Mouse (Mus musculus): ENCODE data around the gene Gpr180. TPM values are rescaled to one million over a fixed set of nuclear protein-coding genes. Genes with fewer than 3 reads are reported as not detected.
A peak's percentile ranks its signal among the peaks of the same experiment; 100 is the strongest.
"Not testable (repeated sequence)": the region's sequence is repeated elsewhere in the genome, so short reads cannot be mapped to it uniquely, and the experiment has no call there.

Gene Gpr180
- polyA plus RNA-seq, 1 experiment from 2014 or later, result 60.8 TPM

DNA sequence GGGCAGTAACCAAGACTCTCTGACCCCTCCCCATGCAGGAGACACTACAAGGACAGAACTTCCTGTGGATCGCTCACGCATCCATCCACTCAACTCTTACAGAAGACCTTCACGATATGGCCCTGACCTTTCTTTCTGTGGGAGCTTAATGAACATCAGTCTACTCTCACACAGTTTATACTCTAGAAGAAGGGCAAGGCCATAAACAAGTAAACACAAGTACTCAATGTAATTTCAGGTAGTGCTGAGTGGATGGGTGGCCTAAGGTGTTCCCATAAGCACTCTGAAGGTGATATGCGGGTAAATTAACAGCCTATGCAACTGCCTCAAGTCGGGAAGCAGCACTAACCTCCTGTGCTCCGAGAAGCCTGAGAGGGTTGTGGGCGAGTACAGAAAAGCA is 5.5 kb upstream of the Gpr180 start:
- peaks cover 14% of the 10 kb centered on the region for H3K4me1 ChIP-seq
- H3K4me2 ChIP-seq, result peak overlapping the region; percentile 74
- H3K9me3 ChIP-seq, result no peaks in the 10 kb centered on the region
- H3K27ac ChIP-seq, result no peak overlapping the region
- 68% methylated on average over 7 of the region's 7 CpGs for WGBS
- H3K36me3 ChIP-seq, result peaks cover 27% of the 10 kb centered on the region
- H3K27me3 ChIP-seq, result no peaks in the 10 kb centered on the region; the same call in 1 of the 2 replicates
- H3K4me3 ChIP-seq, result peak overlapping the region; percentile 74
- no peak for ATAC-seq (ENCODE audit: borderline replicate concordance, extremely low read depth, low FRiP score, low TSS enrichment)
- peak overlapping the region; percentile 65 for H3K9ac ChIP-seq

DNA sequence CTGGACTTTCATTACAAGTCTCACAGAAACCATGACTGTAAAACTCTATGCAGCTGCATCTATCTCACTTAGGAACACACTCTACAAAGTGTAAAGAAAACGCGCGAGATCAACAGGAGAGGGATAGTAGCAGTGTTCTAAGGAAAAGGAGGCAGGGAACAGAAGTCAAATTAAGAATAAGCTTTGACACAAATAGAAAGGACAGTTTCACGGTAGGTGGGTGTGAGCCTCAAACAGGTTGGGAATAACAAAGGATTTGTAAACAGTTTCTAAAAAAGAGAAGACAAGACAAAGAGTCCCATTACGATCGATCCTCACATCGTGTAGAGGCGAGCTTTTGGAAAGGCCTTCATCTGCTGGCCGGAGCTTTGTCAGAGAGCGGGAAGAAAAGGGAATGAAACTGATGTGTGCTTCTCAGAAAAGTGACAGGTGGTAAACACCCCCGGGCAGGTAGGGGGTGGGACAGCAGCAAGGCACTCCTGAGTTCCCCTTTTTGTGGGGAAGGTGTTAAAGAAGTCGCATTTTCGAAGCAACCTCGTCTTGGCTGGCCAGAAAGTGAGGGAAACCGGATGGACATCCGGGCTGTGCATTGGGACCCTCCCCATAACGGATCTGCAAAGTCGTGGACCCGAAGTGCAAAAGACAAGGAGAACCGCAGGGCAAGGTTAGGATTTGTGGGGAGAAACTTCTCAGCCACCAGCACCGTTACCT is 4.9 kb upstream of the Gpr180 start:
- Histone ChIP-seq H3K9me3 (no peaks in the 10 kb centered on the region), H3K27ac (no peak overlapping the region), H3K9ac (peak overlapping the region; percentile 65), H3K27me3 (no peaks in the 10 kb centered on the region; the same call in 1 of the 2 replicates), H3K4me2 (peak overlapping the region; percentile 74), H3K4me3 (peak overlapping the region; percentile 74), H3K36me3 (peaks cover 21% of the 10 kb centered on the region), H3K4me1 (peaks cover 14% of the 10 kb centered on the region)
- ATAC-seq (ENCODE audit: borderline replicate concordance, extremely low read depth, low FRiP score, low TSS enrichment), result peak; percentile 3
- WGBS, result 10% methylated on average over 21 of the region's 21 CpGs

DNA sequence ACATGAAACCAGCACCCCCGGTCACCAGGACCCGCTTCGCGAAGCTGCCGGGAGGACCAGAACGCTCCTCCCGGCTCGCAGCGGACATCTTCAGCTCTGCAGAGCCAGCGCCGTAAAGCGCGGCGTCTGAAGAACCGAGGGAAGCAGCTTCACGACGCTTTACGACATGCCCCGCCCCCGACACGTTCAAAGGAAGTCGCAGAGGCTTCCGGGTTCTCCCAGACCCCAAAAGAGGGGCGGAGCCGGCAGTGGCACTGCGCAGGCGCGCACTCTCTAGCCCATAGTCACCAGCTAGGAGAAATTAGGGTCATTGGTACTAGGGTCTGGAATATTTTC is 4.3 kb upstream of the Gpr180 start, which contains the start of gene Tgds:
Gene Tgds, minus strand, starts transcription at position 114 of the 336 bp plus-strand sequence.
- under 1% methylated on average over 28 of the region's 28 CpGs for WGBS
- Histone ChIP-seq H3K4me2 (peak within 1 kb of the TSS; percentile 74), H3K36me3 (peaks cover 16% of the 10 kb centered on the region; the same call in 1 of the 2 replicates), H3K4me1 (peaks cover 14% of the 10 kb centered on the region), H3K27me3 (no peaks in the 10 kb centered on the region; the same call in 1 of the 2 replicates), H3K27ac (no peak within 1 kb of the TSS), H3K4me3 (peak within 1 kb of the TSS; percentile 74), H3K9me3 (no peaks in the 10 kb centered on the region), H3K9ac (peak within 1 kb of the TSS; percentile 65)
- ATAC-seq (ENCODE audit: borderline replicate concordance, extremely low read depth, low FRiP score, low TSS enrichment), result peak; percentile 76

DNA sequence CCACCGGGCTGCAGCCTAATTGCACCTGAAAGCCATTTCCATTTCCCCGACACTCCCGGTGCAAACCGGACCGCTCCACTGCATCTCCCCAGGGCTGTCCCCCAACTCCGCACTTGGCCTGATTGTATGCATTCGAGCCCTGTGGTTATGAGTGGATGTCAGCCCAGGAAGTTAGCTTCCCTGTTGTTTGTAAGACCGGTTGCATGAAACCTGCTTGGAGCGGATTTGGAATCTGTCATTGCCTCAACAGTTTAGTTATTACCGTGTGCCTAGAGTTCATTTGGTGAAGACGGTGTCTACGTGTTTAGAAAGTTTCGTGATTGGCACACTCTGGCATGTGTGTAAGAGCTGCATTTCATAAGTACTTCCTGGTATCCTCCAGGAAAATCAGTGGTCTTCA is 529 bp downstream of the Gpr180 start:
- ATAC-seq (ENCODE audit: borderline replicate concordance, extremely low read depth, low FRiP score, low TSS enrichment), result peak; percentile 8; the same call in 1 of the 2 replicates
- WGBS, result under 1% methylated on average over 13 of the region's 13 CpGs
- no peaks in the 10 kb centered on the region for H3K9me3 ChIP-seq

DNA sequence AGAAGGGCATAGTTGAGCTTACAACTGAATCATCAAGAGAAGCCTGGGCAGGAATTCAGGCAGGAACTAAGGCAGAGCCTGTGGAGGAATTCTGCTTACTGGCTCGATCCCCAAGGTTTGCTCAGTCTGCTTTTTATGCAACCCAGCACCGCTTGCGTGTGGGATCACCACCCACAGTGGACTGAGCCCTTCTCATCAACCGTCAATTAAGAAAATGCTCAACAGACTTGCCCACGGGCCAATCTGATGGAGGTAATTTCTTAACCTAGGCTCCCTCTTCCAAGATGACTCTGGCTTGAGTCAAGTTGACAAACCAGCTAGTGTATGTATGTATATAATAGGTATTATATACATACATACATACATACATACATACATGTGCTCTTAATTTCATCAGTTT is 5.3 kb downstream of the Gpr180 start:
- peaks cover 36% of the 10 kb centered on the region for H3K36me3 ChIP-seq
- ATAC-seq (ENCODE audit: borderline replicate concordance, extremely low read depth, low FRiP score, low TSS enrichment), result no peak
- no peaks in the 10 kb centered on the region for H3K27me3 ChIP-seq
- peaks cover 9% of the 10 kb centered on the region for H3K4me1 ChIP-seq
- H3K9me3 ChIP-seq, result no peaks in the 10 kb centered on the region
- H3K4me3 ChIP-seq, result no peak overlapping the region
- no peak overlapping the region for H3K9ac ChIP-seq
- no peak overlapping the region for H3K4me2 ChIP-seq
- 87% methylated on average over 5 of the region's 5 CpGs for WGBS
- no peak overlapping the region for H3K27ac ChIP-seq

More for the DNA sequence above, 529 bp downstream of the Gpr180 start:
- peak overlapping the region; percentile 87 for H3K4me2 ChIP-seq
- no peaks in the 10 kb centered on the region; the same call in 1 of the 2 replicates for H3K27me3 ChIP-seq
- peak overlapping the region; percentile 84 for H3K9ac ChIP-seq
- H3K4me3 ChIP-seq, result peak overlapping the region; percentile 90
- peak overlapping the region; percentile 69 for H3K27ac ChIP-seq
- peaks cover 30% of the 10 kb centered on the region for H3K36me3 ChIP-seq
- peaks cover 14% of the 10 kb centered on the region for H3K4me1 ChIP-seq

DNA sequence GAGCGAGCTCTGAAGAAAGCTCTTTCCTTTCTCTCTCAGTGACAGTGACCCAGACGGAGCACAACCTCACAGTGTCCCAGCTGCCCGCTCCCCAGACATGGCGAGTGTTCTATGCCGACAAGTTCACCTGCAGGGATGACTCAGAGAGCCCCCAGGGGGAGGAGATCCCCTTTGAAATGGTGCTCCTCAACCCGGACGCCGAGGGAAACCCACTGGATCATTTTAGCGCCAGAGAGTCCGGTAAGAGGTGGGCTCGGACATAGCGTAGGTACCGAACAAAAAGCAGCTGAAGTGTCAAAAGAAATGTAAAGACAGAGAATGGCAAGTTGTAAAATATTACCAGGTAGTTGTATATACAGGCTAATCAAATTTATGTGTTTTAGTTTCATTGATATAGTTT is 11.1 kb downstream of the Gpr180 start:
- no peak for ATAC-seq (ENCODE audit: borderline replicate concordance, extremely low read depth, low FRiP score, low TSS enrichment)
- H3K4me1 ChIP-seq, result peaks cover 8% of the 10 kb centered on the region
- no peak overlapping the region for H3K27ac ChIP-seq
- H3K9me3 ChIP-seq, result no peaks in the 10 kb centered on the region
- no peak overlapping the region for H3K9ac ChIP-seq
- peaks cover 18% of the 10 kb centered on the region; the same call in 1 of the 2 replicates for H3K36me3 ChIP-seq
- no peak overlapping the region for H3K4me2 ChIP-seq
- H3K4me3 ChIP-seq, result no peak overlapping the region
- H3K27me3 ChIP-seq, result no peaks in the 10 kb centered on the region
- 93% methylated on average over 13 of the region's 13 CpGs for WGBS

DNA sequence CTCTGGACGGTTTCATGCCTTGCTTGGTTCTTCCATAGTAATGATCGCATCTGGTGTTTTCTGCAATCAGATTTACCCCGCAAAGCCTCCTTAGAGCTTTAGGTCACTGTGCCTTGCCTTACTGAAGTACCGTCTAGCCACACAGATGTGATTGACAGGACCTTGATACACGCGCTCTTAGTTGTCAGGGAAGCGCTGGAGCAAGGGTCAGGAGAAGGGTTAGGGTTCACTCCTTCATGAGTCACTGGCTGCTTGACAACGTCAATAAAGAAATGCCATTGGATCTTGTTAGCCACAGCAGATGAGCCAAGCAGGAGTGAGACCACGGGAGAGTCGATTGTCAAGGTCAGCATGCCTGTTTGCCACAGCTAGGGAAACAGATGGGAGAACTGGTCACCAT is 11.6 kb downstream of the Gpr180 start:
- H3K4me2 ChIP-seq, result no peak overlapping the region
- no peak overlapping the region for H3K27ac ChIP-seq
- no peaks in the 10 kb centered on the region for H3K27me3 ChIP-seq
- 67% methylated on average over 10 of the region's 10 CpGs for WGBS
- no peaks in the 10 kb centered on the region for H3K9me3 ChIP-seq
- ATAC-seq (ENCODE audit: borderline replicate concordance, extremely low read depth, low FRiP score, low TSS enrichment), result no peak
- peaks cover 8% of the 10 kb centered on the region for H3K4me1 ChIP-seq
- H3K36me3 ChIP-seq, result peaks cover 23% of the 10 kb centered on the region
- H3K9ac ChIP-seq, result no peak overlapping the region
- no peak overlapping the region for H3K4me3 ChIP-seq

DNA sequence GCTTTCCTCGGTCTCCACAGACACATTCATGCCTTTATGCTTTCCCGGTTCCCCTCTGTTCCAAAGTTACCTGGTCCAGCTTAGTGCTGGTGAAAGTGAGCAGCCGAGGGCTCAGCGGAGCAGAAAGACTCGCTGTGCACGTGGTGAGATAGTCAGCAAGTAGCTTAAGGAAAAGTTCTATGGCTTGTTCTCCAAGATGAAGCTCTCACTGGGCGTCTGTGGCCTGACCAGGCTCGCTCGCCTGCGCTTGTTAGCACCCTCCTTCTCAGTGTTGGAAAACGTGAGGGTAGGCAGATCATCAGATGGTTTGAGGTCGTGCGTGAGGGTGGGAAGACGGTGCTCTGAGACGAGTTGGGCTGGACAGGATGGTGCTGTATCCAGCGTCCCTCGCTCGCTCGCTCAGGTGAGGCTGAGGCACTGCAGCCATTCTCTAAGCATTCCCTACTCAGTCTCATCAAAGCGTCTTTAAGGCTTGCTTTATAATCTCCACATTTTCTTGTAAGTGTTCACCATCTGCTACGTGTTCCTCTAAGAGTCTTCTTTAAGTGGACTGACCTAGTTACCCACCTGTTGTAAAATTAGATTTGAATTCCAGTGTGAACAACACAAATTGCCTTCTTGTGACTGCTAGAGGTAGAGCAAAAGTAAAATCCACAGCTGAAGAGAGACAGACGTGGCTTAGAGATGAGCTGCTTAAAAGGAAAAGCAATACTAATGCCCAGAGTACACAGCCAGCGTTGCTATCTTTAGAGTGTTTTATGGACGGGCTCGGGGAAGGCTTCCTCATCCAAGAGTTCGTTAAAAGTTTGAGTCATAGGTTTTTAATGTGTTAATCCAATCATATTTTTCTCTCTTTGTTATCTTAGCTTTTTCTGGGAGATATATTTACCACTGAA is 13.9 kb downstream of the Gpr180 start:
- no peak overlapping the region for H3K4me2 ChIP-seq
- no peaks in the 10 kb centered on the region for H3K27me3 ChIP-seq
- H3K4me1 ChIP-seq, result peaks cover 8% of the 10 kb centered on the region
- H3K4me3 ChIP-seq, result no peak overlapping the region
- ATAC-seq (ENCODE audit: borderline replicate concordance, extremely low read depth, low FRiP score, low TSS enrichment), result no peak
- no peak overlapping the region for H3K9ac ChIP-seq
- H3K27ac ChIP-seq, result peak overlapping the region; percentile 50
- peaks cover 37% of the 10 kb centered on the region for H3K36me3 ChIP-seq
- WGBS, result 84% methylated on average over 26 of the region's 26 CpGs
- no peaks in the 10 kb centered on the region for H3K9me3 ChIP-seq

DNA sequence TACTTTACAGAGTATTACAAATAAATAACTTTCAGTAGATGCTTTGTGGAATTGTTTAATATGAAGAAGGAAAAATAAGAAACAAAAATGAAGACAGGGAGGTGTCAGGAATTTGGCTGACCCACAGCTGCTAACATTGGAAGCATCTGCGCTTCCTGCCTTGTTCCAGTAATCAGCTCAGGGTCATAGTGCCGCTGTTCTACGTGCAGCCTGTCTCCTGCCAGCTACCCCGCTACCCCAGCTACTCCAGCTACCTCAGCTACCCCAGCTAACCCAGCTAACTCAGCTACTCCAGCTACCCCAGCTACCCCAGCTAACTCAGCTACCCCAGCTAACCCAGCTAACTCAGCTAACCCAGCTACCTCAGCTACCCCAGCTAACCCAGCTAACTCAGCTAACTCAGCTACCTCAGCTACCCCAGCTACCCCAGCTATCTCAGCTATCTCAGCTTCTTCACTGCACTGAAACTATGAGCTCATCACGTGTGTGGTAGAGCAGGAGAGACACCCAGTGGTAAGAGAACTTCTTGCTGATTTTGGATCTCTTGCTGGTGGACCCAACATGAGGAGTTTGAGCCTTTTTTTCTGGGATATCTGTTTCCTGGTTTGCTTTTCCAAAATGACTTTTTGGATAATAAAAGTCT is 14.8 kb downstream of the Gpr180 start:
- WGBS, result 57% methylated on average over 5 of the region's 5 CpGs
- peaks cover 41% of the 10 kb centered on the region for H3K36me3 ChIP-seq
- no peaks in the 10 kb centered on the region for H3K9me3 ChIP-seq
- H3K27me3 ChIP-seq, result no peaks in the 10 kb centered on the region
- ATAC-seq (ENCODE audit: borderline replicate concordance, extremely low read depth, low FRiP score, low TSS enrichment), result peak; percentile 80; the same call in 1 of the 2 replicates
- H3K9ac ChIP-seq, result no peak overlapping the region
- H3K27ac ChIP-seq, result peak overlapping the region; percentile 57
- H3K4me3 ChIP-seq, result no peak overlapping the region
- H3K4me1 ChIP-seq, result peaks cover 8% of the 10 kb centered on the region
- no peak overlapping the region for H3K4me2 ChIP-seq

DNA sequence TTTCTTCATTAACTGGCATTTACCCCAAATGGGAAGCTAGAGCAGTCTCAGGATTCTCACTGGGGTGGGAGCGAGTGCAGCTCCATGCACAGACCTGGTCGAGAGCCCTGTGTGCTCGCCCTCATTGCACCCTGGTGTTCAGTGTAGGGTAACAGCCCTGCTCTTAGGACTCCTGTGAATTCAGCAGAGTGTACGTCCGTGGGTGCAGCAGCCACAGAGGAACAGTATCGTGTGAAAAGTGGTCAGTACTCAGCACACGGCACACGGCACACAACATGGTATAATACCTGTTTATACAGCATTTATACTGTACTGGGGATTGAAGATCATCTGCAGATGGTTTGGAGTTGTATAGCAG is 15.3 kb downstream of the Gpr180 start:
- WGBS, result 93% methylated on average over 8 of the region's 8 CpGs
- H3K4me3 ChIP-seq, result no peak overlapping the region
- no peak overlapping the region for H3K9ac ChIP-seq
- H3K27ac ChIP-seq, result no peak overlapping the region
- H3K4me2 ChIP-seq, result no peak overlapping the region
- peaks cover 8% of the 10 kb centered on the region for H3K4me1 ChIP-seq
- ATAC-seq (ENCODE audit: borderline replicate concordance, extremely low read depth, low FRiP score, low TSS enrichment), result no peak
- H3K36me3 ChIP-seq, result peaks cover 40% of the 10 kb centered on the region
- H3K27me3 ChIP-seq, result no peaks in the 10 kb centered on the region
- H3K9me3 ChIP-seq, result no peaks in the 10 kb centered on the region

DNA sequence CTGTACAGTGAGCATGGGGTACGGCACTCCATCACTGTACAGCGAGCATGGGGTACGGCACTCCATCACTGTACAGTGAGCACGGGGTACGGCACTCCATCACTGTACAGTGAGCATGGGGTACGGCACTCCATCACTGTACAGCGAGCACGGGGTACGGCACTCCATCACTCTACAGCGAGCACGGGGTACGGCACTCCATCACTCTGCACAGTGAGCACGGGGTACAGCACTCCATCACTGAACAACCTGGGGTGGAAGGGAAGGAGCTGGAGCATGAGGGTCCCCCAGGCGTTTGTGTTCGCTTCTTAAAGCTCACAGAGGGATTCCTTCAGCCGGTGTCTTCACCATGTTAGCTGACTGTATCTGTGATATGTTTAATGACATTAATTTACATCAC is 19.1 kb downstream of the Gpr180 start:
- H3K9me3 ChIP-seq; ATAC-seq (ENCODE audit: borderline replicate concordance, extremely low read depth, low FRiP score, low TSS enrichment); H3K27me3 ChIP-seq; H3K27ac ChIP-seq; H3K9ac ChIP-seq; H3K4me2 ChIP-seq; H3K4me1 ChIP-seq; H3K4me3 ChIP-seq: not testable (repeated sequence)
- H3K36me3 ChIP-seq, result peaks cover 63% of the 10 kb centered on the region
- 87% methylated on average over 16 of the region's 16 CpGs for WGBS
